Mouse (Mus musculus) lung, postnatal 10 days (tissue): ENCODE results near the gene Srd5a1.

Experiments
- DNase-seq: peaks from one replicate; pipeline ENCODE4 v3.0.0; 2021

Gene Srd5a1

GRCm38 (mm10) chr13:69536021-69536420, 75.2 kb downstream of the Srd5a1 start:
- DNase-seq: no peak

- DNase-seq: peak; percentile 98
These were observed 76.3 kb downstream of the Srd5a1 start for GRCm38 (mm10) chr13:69534654-69535551.

GRCm38 (mm10) chr13:69534334-69534653, 76.9 kb downstream of the Srd5a1 start, which contains the start of gene Tent4a:
Gene Tent4a, minus strand, starts transcription at chr13:69534617.
- no peak for DNase-seq

- DNase-seq: peak; percentile 63
These were observed 77.6 kb downstream of the Srd5a1 start, which contains the start of gene Nsun2 for GRCm38 (mm10) chr13:69533405-69534333. Gene Nsun2, plus strand, starts transcription at chr13:69533746.

GRCm38 (mm10) chr13:69532893-69533404, 78.3 kb downstream of the Srd5a1 start:
- no peak for DNase-seq

- no peak for DNase-seq
These were observed 78.9 kb downstream of the Srd5a1 start for GRCm38 (mm10) chr13:69532101-69532892.

- DNase-seq: no peak
These were observed 79.8 kb downstream of the Srd5a1 start for GRCm38 (mm10) chr13:69531431-69531830.

- DNase-seq: no peak
These were observed 80.3 kb downstream of the Srd5a1 start for GRCm38 (mm10) chr13:69530951-69531350.

- no peak for DNase-seq
These were observed 81.1 kb downstream of the Srd5a1 start for GRCm38 (mm10) chr13:69530156-69530555.

- no peak for DNase-seq
These were observed 82.7 kb downstream of the Srd5a1 start for GRCm38 (mm10) chr13:69528531-69528930.

- DNase-seq: no peak
These were observed 85.4 kb downstream of the Srd5a1 start for GRCm38 (mm10) chr13:69525867-69526266.

GRCm38 (mm10) chr13:69524158-69524530, 87.1 kb downstream of the Srd5a1 start:
- no peak for DNase-seq
